Mouse (Mus musculus): Measurements from ENCODE around the gene Chrdl1.

Chrdl1 gene

GRCm38 (mm10) chrX:143393791-143394369 is at the start of gene Chrdl1:
Chrdl1 (minus strand) TSS chrX:143394262.
- DNase-seq (ENCODE audit: low spot score in 2 of 2), result no peak

DNA sequence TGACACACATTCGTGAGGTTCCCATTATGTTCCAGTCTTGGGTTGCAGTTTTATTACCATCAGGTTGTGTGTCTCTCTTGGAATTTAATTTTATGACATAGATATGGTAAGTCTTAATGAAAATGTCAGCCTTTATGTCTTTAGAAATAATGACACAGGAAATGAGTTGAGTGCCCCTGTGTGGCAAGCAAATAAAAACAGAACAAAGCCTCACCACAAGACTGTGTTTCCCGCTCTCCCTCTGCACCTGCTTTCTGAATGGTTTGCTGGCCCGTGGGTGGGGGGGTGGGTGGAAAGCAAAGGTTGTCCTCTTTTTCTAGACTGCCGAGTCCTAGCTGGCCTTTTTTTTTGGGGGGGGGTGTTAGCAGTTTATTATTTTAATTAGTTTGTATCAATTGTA is 48.6 kb upstream of the Chrdl1 start:
- no peak for DNase-seq (ENCODE audit: low spot score in 2 of 2)

- DNase-seq (ENCODE audit: low spot score in 2 of 2), result no peak
Measured at GRCm38 (mm10) chrX:143404601-143405000, 10.5 kb upstream of the Chrdl1 start.

DNA sequence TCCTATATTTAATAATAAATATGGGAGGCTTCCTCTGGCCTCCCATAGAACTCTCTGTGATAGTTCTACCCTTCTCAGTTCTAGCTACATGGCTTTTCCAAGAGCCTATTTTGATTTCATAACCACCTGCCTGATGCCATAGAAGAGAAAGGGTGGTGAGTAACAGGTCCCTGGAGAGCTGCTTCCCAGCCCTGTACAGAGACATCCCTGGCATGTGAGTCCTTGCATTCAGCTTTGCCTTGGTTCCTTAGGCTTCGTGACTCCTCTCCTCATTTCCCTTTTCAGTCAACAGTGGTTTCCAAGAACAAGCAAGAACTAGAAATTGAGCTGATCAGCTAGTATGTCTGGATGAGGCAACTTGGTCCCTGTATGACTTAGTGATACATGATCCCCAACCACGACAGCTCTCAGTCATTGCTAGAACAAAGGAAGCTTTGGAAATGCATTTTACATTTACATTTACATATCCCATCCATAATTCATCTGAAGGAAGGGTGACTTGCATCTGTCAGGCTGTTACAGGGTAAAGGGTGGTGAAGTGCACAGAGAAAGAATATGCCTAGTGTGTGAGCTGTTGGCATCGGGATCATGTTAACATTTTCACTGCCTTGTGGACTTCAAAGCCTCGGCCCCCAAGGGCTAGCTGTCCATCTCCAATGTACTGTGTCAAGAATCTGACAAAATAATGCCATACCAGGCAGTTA is 27.7 kb downstream of the Chrdl1 start:
- DNase-seq (ENCODE audit: low spot score in 2 of 2), result no peak

DNA sequence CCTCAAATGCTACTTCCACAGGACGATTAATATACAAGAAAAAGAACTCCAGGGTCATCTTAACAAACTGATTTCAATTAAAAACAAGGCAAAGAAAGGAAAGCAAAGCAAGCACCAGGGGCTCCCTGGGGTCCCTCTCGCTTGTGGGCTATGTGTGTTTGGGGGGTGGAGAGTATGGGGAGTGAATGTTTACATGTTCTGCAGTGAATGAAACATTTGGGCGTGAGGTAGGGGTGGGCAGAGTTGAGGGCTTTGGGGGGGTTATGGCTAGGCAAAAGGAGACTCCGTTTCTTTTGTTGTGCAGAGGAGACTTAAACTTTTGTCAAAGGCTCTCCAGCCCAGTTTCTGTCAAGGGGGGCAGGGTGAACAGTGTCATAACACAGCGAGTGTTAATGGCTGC is 46.8 kb downstream of the Chrdl1 start:
- no peak for DNase-seq (ENCODE audit: low spot score in 2 of 2)

- no peak for DNase-seq (ENCODE audit: low spot score in 2 of 2)
Measured at GRCm38 (mm10) chrX:143346739-143347138, 47.3 kb downstream of the Chrdl1 start.

GRCm38 (mm10) chrX:143344509-143345495 is 49.3 kb downstream of the Chrdl1 start:
- DNase-seq (ENCODE audit: low spot score in 2 of 2), result no peak

- no peak for DNase-seq (ENCODE audit: low spot score in 2 of 2)
Measured at GRCm38 (mm10) chrX:143338156-143338555, 55.9 kb downstream of the Chrdl1 start.

DNA sequence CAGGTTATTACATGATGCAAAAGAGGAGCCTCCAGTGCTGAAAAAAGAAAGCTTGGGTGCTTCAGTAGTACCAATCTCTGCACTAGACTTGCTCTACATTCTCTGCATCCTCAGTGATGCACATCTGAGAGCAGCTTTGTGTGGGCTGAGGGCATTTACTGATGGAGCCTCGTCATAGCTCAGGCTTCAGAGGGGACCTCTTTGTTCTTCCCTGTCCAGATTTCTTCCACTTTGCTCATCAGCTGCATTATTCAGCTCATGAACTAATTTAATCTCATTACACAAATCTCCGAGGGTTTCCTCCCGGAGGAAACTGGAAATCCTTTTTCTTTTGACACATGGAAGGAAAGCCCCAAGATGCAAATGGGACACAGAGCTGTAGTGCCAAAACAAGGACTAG is 56.5 kb downstream of the Chrdl1 start:
- no peak for DNase-seq (ENCODE audit: low spot score in 2 of 2)

DNA sequence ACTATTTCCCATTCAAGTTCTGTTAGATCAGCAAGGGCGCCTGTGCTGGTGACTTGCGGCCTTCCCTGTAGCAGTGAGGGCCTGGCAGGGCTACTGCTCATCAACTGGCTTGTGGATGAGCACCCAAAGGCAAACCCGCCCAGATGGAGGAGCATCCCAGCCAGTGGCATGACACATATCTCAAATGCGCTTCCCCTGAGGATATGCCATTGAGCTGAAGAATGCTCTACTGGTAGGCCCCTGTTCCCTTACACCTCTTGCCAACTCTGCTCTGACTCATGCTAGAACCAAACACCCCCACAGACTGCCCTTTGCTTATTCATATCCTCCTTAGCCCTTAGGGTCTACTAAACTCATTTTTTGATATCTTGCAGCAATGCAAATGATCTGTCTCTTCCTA is 57.4 kb downstream of the Chrdl1 start:
- no peak for DNase-seq (ENCODE audit: low spot score in 2 of 2)

DNA sequence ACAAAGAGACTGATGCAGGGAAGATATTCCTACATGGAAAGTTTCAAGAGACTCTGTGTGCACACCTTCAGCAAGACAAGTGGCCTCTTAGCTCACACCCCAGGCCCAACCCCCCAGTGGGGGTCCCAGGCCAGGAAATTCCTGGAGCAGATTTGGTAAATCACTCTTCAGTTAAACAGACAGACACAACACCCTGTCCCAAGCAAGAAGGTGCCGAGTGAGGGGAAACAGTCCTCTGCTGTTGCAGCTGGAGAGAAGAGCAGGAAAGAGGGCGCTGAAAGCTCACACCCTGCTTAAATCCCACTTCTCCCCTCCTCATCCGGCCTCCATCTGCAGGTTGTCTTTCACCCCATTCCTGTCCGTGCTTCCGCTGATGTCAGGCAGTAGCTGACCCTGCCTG is 58.2 kb downstream of the Chrdl1 start:
- no peak for DNase-seq (ENCODE audit: low spot score in 2 of 2)

DNA sequence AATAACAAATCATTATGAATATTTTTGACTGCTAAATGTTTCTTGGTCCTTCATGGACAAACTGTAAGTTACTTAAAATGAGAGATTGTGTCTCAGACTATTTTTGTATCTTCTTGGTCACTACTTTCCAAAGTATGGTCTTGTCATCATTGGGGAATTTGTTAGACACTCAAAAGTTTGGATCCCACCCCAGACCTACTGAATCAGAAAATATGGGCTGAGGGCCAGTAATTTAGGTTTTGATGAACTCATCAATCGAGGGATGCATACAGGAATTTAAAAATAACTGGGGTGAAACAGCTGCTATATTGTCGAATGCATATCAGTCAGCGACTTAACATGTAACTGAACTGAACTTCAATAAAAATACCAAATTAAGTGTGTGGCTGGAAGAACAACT is 80.9 kb downstream of the Chrdl1 start:
- no peak for DNase-seq (ENCODE audit: low spot score in 2 of 2)

- no peak for DNase-seq (ENCODE audit: low spot score in 2 of 2)
Measured at GRCm38 (mm10) chrX:143294726-143295125, 99.3 kb downstream of the Chrdl1 start.

- DNase-seq (ENCODE audit: low spot score in 2 of 2), result peak in 1 of 2 experiments; percentile 0
Measured at GRCm38 (mm10) chrX:143275202-143275601, 118.9 kb downstream of the Chrdl1 start.

DNA sequence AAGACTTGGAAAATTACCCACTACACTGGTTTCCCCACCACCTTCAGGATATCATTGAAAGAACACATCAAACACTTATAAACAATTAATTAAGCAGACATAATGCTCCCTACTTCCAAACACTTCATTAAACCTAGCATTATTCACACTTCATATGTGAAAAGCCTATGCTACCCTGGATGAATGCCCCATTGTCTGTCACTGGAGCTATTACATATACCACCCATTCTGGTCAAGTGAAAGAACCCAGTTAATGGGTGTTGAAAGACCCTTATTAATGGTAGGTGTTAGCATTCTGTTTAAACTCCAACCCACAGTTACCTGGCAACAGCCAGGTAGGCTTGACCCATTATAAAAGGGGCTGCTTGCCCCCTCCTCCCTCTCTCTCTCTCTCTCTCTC is 143.4 kb downstream of the Chrdl1 start:
- no peak for DNase-seq (ENCODE audit: low spot score in 2 of 2)
